ENCODE assay signal across 9 mouse cellular contexts in the genomic region with DNA sequence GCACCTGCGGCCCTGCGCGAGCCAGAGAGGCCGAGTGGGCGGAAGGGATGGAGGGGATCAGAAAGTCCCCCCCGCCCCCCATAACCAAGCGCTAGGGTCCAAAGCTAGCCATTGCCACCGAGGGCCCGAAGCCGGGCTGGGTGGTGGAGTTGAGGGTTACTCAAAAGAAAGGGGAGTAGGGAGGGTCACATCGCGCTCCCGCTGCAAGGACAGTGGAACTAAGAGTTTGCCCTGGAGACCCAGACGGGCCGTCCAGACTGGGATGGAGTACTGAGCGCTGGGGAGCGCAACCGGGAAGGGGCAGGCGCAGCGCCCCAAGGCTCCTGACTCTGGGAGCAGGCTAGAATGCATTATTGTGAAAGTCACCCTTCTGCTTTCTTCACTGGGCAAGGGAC. TPM values are rescaled to one million over a fixed set of nuclear protein-coding genes. Genes with fewer than 3 reads are reported as not detected.
DNase-seq lines count a peak whose midpoint lies in the region; ATAC-seq and TF ChIP-seq lines count a peak whose summit lies in the region.
"Had no signal": no experiment of that assay in that cellular context is flagged by ENCODE, and none has a peak within 500 bp of the region (broad histone marks: within the 10 kb centered on the region; RNA-seq: fewer than 3 reads in every experiment).

No protein-coding gene starts in this region.

- peak; percentile 21 for DNase-seq in retina, postnatal 1 day
- no peak for DNase-seq in retina, embryonic 14.5 days (ENCODE audit: low spot score)
- DNase-seq in forebrain, postnatal 0 days, result no peak
- no peak for DNase-seq in layer of hippocampus, postnatal 36 days
- DNase-seq in urinary bladder, adult 2 months (ENCODE audit: low spot score), result no peak
- no peak for DNase-seq in MN1 (ENCODE audit: low spot score)
- DNase-seq: thymus, postnatal 14 days had no signal

- H3K9me3 ChIP-seq in forebrain, postnatal 0 days (ENCODE audit: low read length), result no peaks in the 10 kb centered on the region
- H3K9me3 ChIP-seq in liver, embryonic 16.5 days (replicated peaks; ENCODE audit: control insufficient read depth, low read length), result no peaks in the 10 kb centered on the region

- no peak overlapping the region for H3K9ac ChIP-seq in forebrain, postnatal 0 days
- H3K9ac ChIP-seq in liver, embryonic 16.5 days (ENCODE audit: low read depth, low read length), result no peak overlapping the region

- no peaks in the 10 kb centered on the region for H3K36me3 ChIP-seq in forebrain, postnatal 0 days (ENCODE audit: insufficient read depth)
- no peaks in the 10 kb centered on the region for H3K36me3 ChIP-seq in liver, embryonic 16.5 days (ENCODE audit: control insufficient read depth, insufficient read depth)

- WGBS in forebrain, postnatal 0 days, result 1% methylated on average over 20 of the region's 20 CpGs
- WGBS in liver, embryonic 16.5 days (ENCODE audit: insufficient replicate concordance), result 2% methylated on average over 20 of the region's 20 CpGs

- H3K4me3 ChIP-seq in forebrain, postnatal 0 days (ENCODE audit: low read depth, low read length), result peak overlapping the region; percentile 37
- peak overlapping the region; percentile 44; the same call in 1 of the 2 replicates for H3K4me3 ChIP-seq in liver, embryonic 16.5 days (ENCODE audit: low read depth, low read length)
- H3K4me3 ChIP-seq: myocyte had no signal

- H3K4me1 ChIP-seq in forebrain, postnatal 0 days (ENCODE audit: insufficient read depth), result peaks cover 6% of the 10 kb centered on the region; the same call in 1 of the 2 replicates
- H3K4me1 ChIP-seq in liver, embryonic 16.5 days (ENCODE audit: control insufficient read depth, low read depth, low read length), result no peaks in the 10 kb centered on the region; the same call in none of the 2 replicates

- H3K27me3 ChIP-seq in forebrain, postnatal 0 days (ENCODE audit: insufficient read depth, low read length), result peaks cover 75% of the 10 kb centered on the region
- H3K27me3 ChIP-seq in liver, embryonic 16.5 days (ENCODE audit: control insufficient read depth, insufficient read depth, low read depth, low read length), result peaks cover 96% of the 10 kb centered on the region

- H3K27ac ChIP-seq in forebrain, postnatal 0 days (ENCODE audit: low read depth, low read length), result no peak overlapping the region
- H3K27ac ChIP-seq in liver, embryonic 16.5 days (ENCODE audit: low read length), result no peak overlapping the region

- ATAC-seq in forebrain, postnatal 0 days, result no peak
- ATAC-seq in liver, embryonic 16.5 days (ENCODE audit: low read depth), result no peak

- H3K4me2 ChIP-seq in forebrain, postnatal 0 days (ENCODE audit: low read depth), result peak overlapping the region; percentile 59
- H3K4me2 ChIP-seq in liver, embryonic 16.5 days (ENCODE audit: low read depth, low read length), result no peak overlapping the region

- TF ChIP-seq CTCF in forebrain, postnatal 0 days (IDR thresholded peaks at IDR 0.05; ENCODE audit: low read depth), result no peak

RNA-seq across cellular contexts. Expression of gene Skor1, which starts 0.6 kb away (rescaled TPM):
- 0.69 and 1.0 TPM in 2 replicates for total RNA-seq in forebrain, postnatal 0 days (2014; rRNA removed)
- 0.30 and 0.35 TPM in 2 replicates for polyA plus RNA-seq in forebrain, postnatal 0 days (2015; fragmentation: Nextera tagmentation; extraction: Ambion mirVana)
- polyA plus RNA-seq in liver, embryonic 16.5 days (2015; fragmentation: Nextera tagmentation; extraction: Ambion mirVana), result not detected in 2 replicates
- total RNA-seq in layer of hippocampus, postnatal 36 days (2021), result under 1 TPM; 0.10 to 0.15 TPM
- 0.06 and 0.07 TPM in 2 replicates for polyA plus RNA-seq in urinary bladder, adult 2 months (2012; rRNA removed)
